Mouse (Mus musculus) heart, adult 2 months (tissue): Measurements from ENCODE around the gene Bbs1.

Experiments
- CTCF ChIP-seq: fragments of 200-600 bp; IDR thresholded peaks from 2 replicates; pipeline ENCODE4 v1.8.1; 2022; ENCODE audit warnings: antibody characterized with exemption, mild to moderate bottlenecking, moderate library complexity
- EP300 ChIP-seq: fragments of 200-500 bp; IDR thresholded peaks from 2 replicates; pipeline ENCODE4 v1.6.1; 2011; ENCODE audit warnings: low read depth, low read length, control low read depth; ENCODE audit not compliant: insufficient read depth
- POLR2A ChIP-seq: fragments of 200-500 bp; IDR thresholded peaks from 2 replicates; pipeline ENCODE4 v1.6.1; 2011; ENCODE audit warnings: mild to moderate bottlenecking, low read depth, low read length, control low read depth; ENCODE audit not compliant: insufficient read depth

- TF ChIP-seq POLR2A: no peak
- TF ChIP-seq CTCF: no peak
- TF ChIP-seq EP300: no peak
These were observed 36.3 kb upstream of the Bbs1 start, which contains the start of gene Peli3 for GRCm38 (mm10) chr19:4942551-4943252.
